Mouse (Mus musculus): ENCODE data around the gene Srrm1. TPM values are rescaled to one million over a fixed set of nuclear protein-coding genes. Genes with fewer than 3 reads are reported as not detected.

The Srrm1 gene
- 144 and 146 TPM in 2 replicates for total RNA-seq (2015)
- total RNA-seq (2017), result 80.5 and 112 TPM in 2 replicates

GRCm38 (mm10) chr4:135353066-135353793, at the start of gene Srrm1:
Srrm1 (minus strand) TSS chr4:135353321.
- peak; percentile 86 for ATAC-seq (ENCODE audit: poor library complexity, severe bottlenecking)

GRCm38 (mm10) chr4:135401881-135402280, 48.8 kb upstream of the Srrm1 start:
- ATAC-seq (ENCODE audit: poor library complexity, severe bottlenecking), result no peak

GRCm38 (mm10) chr4:135397991-135398390, 44.9 kb upstream of the Srrm1 start, which contains the start of gene Ncmap:
Ncmap (minus strand) TSS chr4:135398227.
- no peak for ATAC-seq (ENCODE audit: poor library complexity, severe bottlenecking)

GRCm38 (mm10) chr4:135397551-135397950, 44.4 kb upstream of the Srrm1 start:
- ATAC-seq (ENCODE audit: poor library complexity, severe bottlenecking), result no peak

- no peak for ATAC-seq (ENCODE audit: poor library complexity, severe bottlenecking)
Observed at GRCm38 (mm10) chr4:135396303-135396702, 43.2 kb upstream of the Srrm1 start.

GRCm38 (mm10) chr4:135395375-135395774, 42.3 kb upstream of the Srrm1 start:
- no peak for ATAC-seq (ENCODE audit: poor library complexity, severe bottlenecking)

- ATAC-seq (ENCODE audit: poor library complexity, severe bottlenecking), result no peak
Observed at GRCm38 (mm10) chr4:135394666-135395065, 41.5 kb upstream of the Srrm1 start.

- ATAC-seq (ENCODE audit: poor library complexity, severe bottlenecking), result no peak
Observed at GRCm38 (mm10) chr4:135393381-135393780, 40.3 kb upstream of the Srrm1 start.

- ATAC-seq (ENCODE audit: poor library complexity, severe bottlenecking), result no peak
Observed at GRCm38 (mm10) chr4:135392801-135393200, 39.7 kb upstream of the Srrm1 start.

GRCm38 (mm10) chr4:135391014-135391413, 37.9 kb upstream of the Srrm1 start:
- ATAC-seq (ENCODE audit: poor library complexity, severe bottlenecking), result no peak

- ATAC-seq (ENCODE audit: poor library complexity, severe bottlenecking), result no peak
Observed at GRCm38 (mm10) chr4:135385614-135386013, 32.5 kb upstream of the Srrm1 start.

- peak; percentile 89 for ATAC-seq (ENCODE audit: poor library complexity, severe bottlenecking)
Observed at GRCm38 (mm10) chr4:135382316-135382715, 29.2 kb upstream of the Srrm1 start.

GRCm38 (mm10) chr4:135381355-135381754, 28.2 kb upstream of the Srrm1 start:
- ATAC-seq (ENCODE audit: poor library complexity, severe bottlenecking), result no peak

GRCm38 (mm10) chr4:135377241-135377640, 24.1 kb upstream of the Srrm1 start:
- ATAC-seq (ENCODE audit: poor library complexity, severe bottlenecking), result no peak

- ATAC-seq (ENCODE audit: poor library complexity, severe bottlenecking), result no peak
Observed at GRCm38 (mm10) chr4:135375444-135375843, 22.3 kb upstream of the Srrm1 start.

- ATAC-seq (ENCODE audit: poor library complexity, severe bottlenecking), result no peak
Observed at GRCm38 (mm10) chr4:135373299-135373698, 20.2 kb upstream of the Srrm1 start.

- no peak for ATAC-seq (ENCODE audit: poor library complexity, severe bottlenecking)
Observed at GRCm38 (mm10) chr4:135370372-135370771, 17.3 kb upstream of the Srrm1 start.

GRCm38 (mm10) chr4:135362828-135363227, 9.7 kb upstream of the Srrm1 start:
- ATAC-seq (ENCODE audit: poor library complexity, severe bottlenecking), result no peak

- no peak for ATAC-seq (ENCODE audit: poor library complexity, severe bottlenecking)
Observed at GRCm38 (mm10) chr4:135361722-135362121, 8.6 kb upstream of the Srrm1 start.

- peak; percentile 45; the same call in 1 of the 2 replicates for ATAC-seq (ENCODE audit: poor library complexity, severe bottlenecking)
Observed at GRCm38 (mm10) chr4:135358736-135359135, 5.6 kb upstream of the Srrm1 start.

- no peak for ATAC-seq (ENCODE audit: poor library complexity, severe bottlenecking)
Observed at GRCm38 (mm10) chr4:135357221-135357920, 4.2 kb upstream of the Srrm1 start.

Measured in megakaryocyte, adult 5-6 weeks (primary cell).